Mouse (Mus musculus) Patski (cell line): ENCODE measurements at regions not wholly inside any gene's neighbourhood (a gene's known extent, or its start where the extent isn't known, plus 50 kb on each side); places are given as distances from the start of the nearest gene placed in this dataset.

ENCODE experiments used
- ATAC-seq: fragments of 100-300 bp; one replicate; pipeline ENCODE4 v1.8.0; 2021
- CTCF ChIA-PET: fragments of 350-600 bp; sonication (Branson Sonifier 250); formaldehyde crosslinking; loops from one replicate; lab custom pipeline; 2022; ENCODE audit warnings: inconsistent platforms; lab: Charles Lee
- POLR2A ChIA-PET: fragments of 350-600 bp; sonication (Branson Sonifier 250); formaldehyde crosslinking; loops from one replicate; lab custom pipeline; 2022; ENCODE audit warnings: antibody characterized with exemption, inconsistent platforms; lab: Charles Lee
- DNase-seq: peaks from one replicate; pipeline ENCODE4 v3.0.0-alpha.2; 2011; ENCODE audit warnings: low read depth, low spot score
- H3K27me3 ChIP-seq: fragments of 371-371 bp; one replicate; pipeline ENCODE4 v1.5.1; 2021
- CTCF ChIP-seq: fragments of 100-300 bp; IDR thresholded peaks from one replicate; pipeline ENCODE4 v1.5.1; 2021
- in situ Hi-C: fragments of 300-500 bp; cut with MboI; formaldehyde crosslinking; loops from 3 replicates; pipeline ENCODE4 v1.11.1; 2018; ENCODE audit warnings: low pct_unique_long_range_greater_than_20kb, mixed read lengths

- CTCF ChIA-PET, result interaction anchor here (0.8 kb wide), 1 partner anchor 14 kb away, joined by 3 read pairs; no protein-coding TSS in a partner anchor
- in situ Hi-C loops, result no loop called here
- no peak for ATAC-seq
These were observed 91.2 kb upstream of the Arhgap32 start for GRCm38 (mm10) chr9:32024767-32025166.

GRCm38 (mm10) chr9:32027962-32028361, 88.0 kb upstream of the Arhgap32 start:
- CTCF ChIA-PET, result interaction anchor here (1.0 to 3.5 kb wide), 2 partner anchors 8 to 11 kb away, joined by 3 to 13 read pairs; no protein-coding TSS in a partner anchor
- no peaks in the 10 kb centered on the region for H3K27me3 ChIP-seq
- no peak for ATAC-seq
- DNase-seq, result no peak
- in situ Hi-C loops, result no loop called here
- no peak for TF ChIP-seq CTCF
- POLR2A ChIA-PET, result interaction anchor here (1.0 kb wide), 1 partner anchor 50 kb away, joined by 3 read pairs; no protein-coding TSS in a partner anchor

More at GRCm38 (mm10) chr9:32024767-32025166, 91.2 kb upstream of the Arhgap32 start:
- DNase-seq, result no peak
- POLR2A ChIA-PET, result no interaction called here
- no peak for TF ChIP-seq CTCF
- H3K27me3 ChIP-seq, result no peaks in the 10 kb centered on the region

- TF ChIP-seq CTCF, result no peak
- POLR2A ChIA-PET, result interaction anchor here (1.0 kb wide), 1 partner anchor 51 kb away, joined by 3 read pairs; no protein-coding TSS in a partner anchor
- in situ Hi-C loops, result no loop called here
- no peak for DNase-seq
- CTCF ChIA-PET, result interaction anchor here (1.0 to 3.5 kb wide), 2 partner anchors 9 to 12 kb away, joined by 3 to 13 read pairs; no protein-coding TSS in a partner anchor
- ATAC-seq, result no peak
- H3K27me3 ChIP-seq, result no peaks in the 10 kb centered on the region
These were observed 86.9 kb upstream of the Arhgap32 start for GRCm38 (mm10) chr9:32029001-32029400.

GRCm38 (mm10) chr9:32029786-32030185, 86.2 kb upstream of the Arhgap32 start:
- DNase-seq (no peak), ATAC-seq (no peak)
- H3K27me3 ChIP-seq, result no peaks in the 10 kb centered on the region
- in situ Hi-C loops, result no loop called here
- ChIA-PET CTCF (interaction anchor here (3.5 kb wide), 1 partner anchor 10 kb away, joined by 13 read pairs; no protein-coding TSS in a partner anchor), POLR2A (no interaction called here)
- no peak for TF ChIP-seq CTCF

- H3K27me3 ChIP-seq, result no peaks in the 10 kb centered on the region
- CTCF ChIA-PET, result interaction anchor here (3.5 kb wide), 1 partner anchor 10 kb away, joined by 13 read pairs; no protein-coding TSS in a partner anchor
- DNase-seq (no peak), ATAC-seq (no peak)
- POLR2A ChIA-PET, result no interaction called here
- TF ChIP-seq CTCF, result no peak
- in situ Hi-C loops, result no loop called here
These were observed 85.7 kb upstream of the Arhgap32 start for GRCm38 (mm10) chr9:32030203-32030602.

GRCm38 (mm10) chr9:32031950-32032453, 83.9 kb upstream of the Arhgap32 start:
- TF ChIP-seq CTCF, result no peak
- peak; percentile 85 for ATAC-seq
- ChIA-PET CTCF (no interaction called here), POLR2A (no interaction called here)
- DNase-seq, result no peak
- H3K27me3 ChIP-seq, result no peaks in the 10 kb centered on the region
- in situ Hi-C loops, result no loop called here

- DNase-seq, result no peak
These were observed 83.3 kb upstream of the Arhgap32 start for GRCm38 (mm10) chr9:32032521-32033185.

GRCm38 (mm10) chr9:32033937-32034336, 82.0 kb upstream of the Arhgap32 start:
- no peak for ATAC-seq
- TF ChIP-seq CTCF, result no peak
- no peak for DNase-seq
- in situ Hi-C loops, result no loop called here
- no peaks in the 10 kb centered on the region for H3K27me3 ChIP-seq
- ChIA-PET CTCF (no interaction called here), POLR2A (no interaction called here)

More at GRCm38 (mm10) chr9:32032521-32033185, 83.3 kb upstream of the Arhgap32 start:
- CTCF ChIA-PET, result no interaction called here
- TF ChIP-seq CTCF, result no peak
- in situ Hi-C loops, result no loop called here
- peak; percentile 37 for ATAC-seq
- no peaks in the 10 kb centered on the region for H3K27me3 ChIP-seq
- POLR2A ChIA-PET, result no interaction called here

GRCm38 (mm10) chr9:32039999-32040398, 75.9 kb upstream of the Arhgap32 start:
- CTCF ChIA-PET, result interaction anchor here (1.1 to 1.7 kb wide), 2 partner anchors 9 to 12 kb away, joined by 4 read pairs; no protein-coding TSS in a partner anchor
- in situ Hi-C loops, result no loop called here

GRCm38 (mm10) chr9:32043344-32043743, 72.6 kb upstream of the Arhgap32 start:
- in situ Hi-C loops, result no loop called here
- POLR2A ChIA-PET, result no interaction called here
- H3K27me3 ChIP-seq, result no peaks in the 10 kb centered on the region
- DNase-seq, result no peak
- TF ChIP-seq CTCF, result no peak
- CTCF ChIA-PET, result no interaction called here
- ATAC-seq, result no peak

More at GRCm38 (mm10) chr9:32039999-32040398, 75.9 kb upstream of the Arhgap32 start:
- no peak for TF ChIP-seq CTCF
- POLR2A ChIA-PET, result no interaction called here
- H3K27me3 ChIP-seq, result no peaks in the 10 kb centered on the region
- DNase-seq (no peak), ATAC-seq (no peak)

GRCm38 (mm10) chr9:32046791-32047190, 69.1 kb upstream of the Arhgap32 start:
- DNase-seq (no peak), ATAC-seq (no peak)
- no peak for TF ChIP-seq CTCF
- ChIA-PET POLR2A (no interaction called here), CTCF (no interaction called here)
- H3K27me3 ChIP-seq, result no peaks in the 10 kb centered on the region
- in situ Hi-C loops, result no loop called here
